Mouse (Mus musculus): ENCODE measurements around the gene Pard6b.
A peak's percentile ranks its signal among the peaks of the same experiment; 100 is the strongest.
"Not testable (repeated sequence)": the region's sequence is repeated elsewhere in the genome, so short reads cannot be mapped to it uniquely, and the experiment has no call there.

Gene Pard6b

GRCm38 (mm10) chr2:168080431-168081246, at the start of gene Pard6b:
Pard6b (plus strand) TSS chr2:168081004.
- peak; percentile 95 to 98 for DNase-seq

- DNase-seq = no peak
These were observed 49.0 kb upstream of the Pard6b start for GRCm38 (mm10) chr2:168031842-168032241.

DNA sequence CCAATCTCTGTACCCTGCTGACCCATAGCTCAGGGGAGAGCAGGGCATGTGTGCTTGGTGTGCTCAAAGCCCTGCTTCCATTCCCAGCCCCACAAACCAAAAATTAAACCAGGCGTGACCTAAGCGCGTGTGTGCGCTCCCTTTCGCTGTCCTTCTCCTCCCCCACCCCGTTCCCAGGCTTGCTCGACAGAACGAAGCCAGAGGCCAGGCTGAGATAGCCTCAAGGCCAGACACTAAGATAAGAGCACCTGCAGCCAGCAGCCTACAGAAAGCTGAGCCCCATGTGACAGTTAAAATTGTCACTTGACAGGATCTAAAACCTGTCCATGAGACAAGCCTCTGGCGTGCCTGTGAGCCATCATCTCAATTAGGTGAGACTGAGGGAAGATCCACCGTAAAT, 46.9 kb upstream of the Pard6b start:
- no peak for DNase-seq

DNA sequence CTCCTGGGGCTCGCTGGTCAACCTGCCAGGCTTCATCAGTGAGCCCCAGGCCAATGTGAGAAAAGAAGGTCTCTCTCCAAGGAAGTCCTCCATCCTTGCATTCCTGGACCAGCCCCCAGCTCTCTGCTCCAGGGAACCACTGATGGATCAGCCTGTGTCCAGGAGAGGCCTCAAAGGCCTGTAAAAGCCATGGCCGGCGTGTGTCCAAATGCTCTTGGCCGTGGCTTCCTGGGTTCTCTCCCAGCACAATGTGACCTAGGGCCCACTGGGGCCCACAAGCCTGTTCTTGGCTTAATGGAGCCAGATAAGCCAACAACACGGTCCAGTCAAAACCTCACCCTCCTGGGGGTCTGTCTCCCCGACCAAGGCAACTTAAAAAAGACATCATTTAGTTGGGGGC, 44.9 kb upstream of the Pard6b start:
- DNase-seq = no peak

GRCm38 (mm10) chr2:168037063-168037462, 43.7 kb upstream of the Pard6b start:
- no peak for DNase-seq

DNA sequence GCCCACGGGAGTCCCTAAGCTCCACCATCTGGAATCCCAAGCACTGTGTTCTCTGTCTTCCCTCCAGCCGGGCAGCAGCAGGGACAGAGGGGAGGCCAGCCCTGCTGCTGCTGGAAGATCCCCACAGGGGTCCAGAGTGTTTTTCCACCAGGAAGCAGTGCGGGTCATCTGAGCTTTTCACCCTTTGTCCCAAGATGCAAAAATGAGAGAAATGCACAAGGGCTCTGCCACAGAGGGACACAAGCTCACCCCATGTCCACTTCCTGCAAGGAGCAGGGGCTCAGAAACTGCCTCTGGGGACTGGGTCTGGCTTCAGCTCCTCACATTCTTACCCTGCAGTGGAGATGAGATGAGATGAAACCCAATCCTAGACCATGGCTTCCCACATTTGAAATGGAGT, 40.1 kb upstream of the Pard6b start:
- no peak for DNase-seq

DNA sequence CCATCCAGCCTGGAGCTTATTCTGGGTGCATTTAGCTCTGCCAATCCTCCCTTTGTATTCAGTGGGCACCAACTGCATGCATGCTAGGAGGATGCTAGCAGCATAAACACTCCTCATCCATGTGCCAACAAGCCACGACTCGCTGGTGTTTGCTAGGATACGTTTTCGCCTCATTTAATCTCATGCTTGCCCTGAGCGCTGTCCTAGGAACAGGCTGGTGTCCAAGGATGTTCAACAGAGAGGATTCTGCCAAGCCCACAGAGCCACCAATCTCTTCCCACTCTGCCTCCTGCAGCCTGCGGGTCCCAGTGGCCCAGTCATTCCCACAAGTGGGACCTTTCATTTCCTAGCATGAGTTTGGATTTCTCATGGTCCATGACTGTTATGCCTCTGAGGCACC, 38.8 kb upstream of the Pard6b start:
- no peak for DNase-seq

- DNase-seq = peak; percentile 63 to 75
These were observed 36.0 kb upstream of the Pard6b start for GRCm38 (mm10) chr2:168044681-168045287.

- DNase-seq = peak in 1 of 2 experiments; percentile 32
These were observed 35.4 kb upstream of the Pard6b start for GRCm38 (mm10) chr2:168045357-168045756.

DNA sequence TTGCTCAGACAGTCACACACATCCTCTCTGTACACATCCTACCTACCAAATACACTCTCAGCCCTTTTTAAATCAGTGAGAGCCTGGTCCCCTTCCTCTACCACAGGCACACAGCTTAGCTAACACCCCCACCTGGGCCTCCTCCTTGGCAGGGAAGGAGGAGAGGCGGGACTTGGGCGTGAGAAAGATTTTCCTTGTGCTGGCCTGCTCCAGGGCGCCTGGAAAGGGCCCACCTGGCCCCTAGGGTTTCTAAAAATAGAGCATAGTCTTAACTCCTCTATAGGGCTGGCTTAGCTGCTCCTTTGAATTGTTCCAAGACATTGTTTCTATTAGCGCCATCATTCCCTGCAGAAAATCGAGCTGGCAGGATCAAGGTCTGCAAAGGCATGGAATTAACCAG, 35.0 kb upstream of the Pard6b start:
- DNase-seq = peak; percentile 64 to 65

DNA sequence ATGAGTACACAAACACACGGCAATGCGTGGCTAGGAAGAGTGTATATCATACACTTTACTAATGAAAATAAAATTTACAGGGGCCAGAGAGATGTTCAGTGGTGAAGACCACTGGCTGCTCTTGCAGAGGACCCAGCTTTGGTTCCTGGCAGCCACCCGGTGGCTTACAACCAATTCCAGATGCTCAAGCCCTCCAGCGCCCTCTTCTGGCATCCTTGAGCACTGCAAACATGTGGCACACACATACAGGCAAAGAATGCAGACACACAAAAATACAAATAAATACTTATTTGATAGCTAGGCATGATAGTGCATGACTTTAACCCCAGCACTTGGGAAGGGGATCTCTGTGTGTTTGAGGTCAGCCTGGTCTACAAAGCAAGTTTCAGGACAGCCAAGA, 34.3 kb upstream of the Pard6b start:
- peak in 1 of 2 experiments; percentile 38 for DNase-seq

DNA sequence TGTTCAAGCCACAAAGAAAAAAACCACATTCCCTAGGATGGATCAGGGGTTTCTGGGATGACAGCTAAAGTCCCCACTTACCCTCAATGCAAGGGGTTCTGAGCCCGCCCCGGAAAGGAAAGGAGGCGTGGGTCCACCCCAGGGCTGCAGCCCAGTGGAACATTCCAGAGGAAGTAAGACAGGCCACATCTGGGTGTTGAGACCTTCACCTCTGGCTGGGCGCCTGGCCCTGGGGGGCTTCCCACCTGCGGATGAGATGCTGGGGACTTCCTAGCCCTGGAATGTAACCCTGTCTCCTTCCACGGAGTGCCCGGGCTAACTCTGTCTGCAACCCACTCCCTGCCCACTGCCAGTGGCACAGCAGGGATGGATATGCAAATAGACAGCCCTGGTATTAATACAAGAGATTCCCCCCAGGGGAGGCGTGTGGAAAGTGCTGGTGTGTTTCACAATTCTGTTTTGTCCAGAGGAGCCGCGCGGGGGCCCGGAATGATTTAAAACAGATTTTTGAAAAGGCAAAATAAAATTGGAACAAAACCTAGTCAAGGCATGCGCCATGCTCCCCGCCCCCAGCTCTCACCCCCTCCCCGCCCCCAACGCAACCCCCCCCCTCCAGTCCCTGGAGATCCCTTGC, 31.7 kb upstream of the Pard6b start:
- DNase-seq = no peak

DNA sequence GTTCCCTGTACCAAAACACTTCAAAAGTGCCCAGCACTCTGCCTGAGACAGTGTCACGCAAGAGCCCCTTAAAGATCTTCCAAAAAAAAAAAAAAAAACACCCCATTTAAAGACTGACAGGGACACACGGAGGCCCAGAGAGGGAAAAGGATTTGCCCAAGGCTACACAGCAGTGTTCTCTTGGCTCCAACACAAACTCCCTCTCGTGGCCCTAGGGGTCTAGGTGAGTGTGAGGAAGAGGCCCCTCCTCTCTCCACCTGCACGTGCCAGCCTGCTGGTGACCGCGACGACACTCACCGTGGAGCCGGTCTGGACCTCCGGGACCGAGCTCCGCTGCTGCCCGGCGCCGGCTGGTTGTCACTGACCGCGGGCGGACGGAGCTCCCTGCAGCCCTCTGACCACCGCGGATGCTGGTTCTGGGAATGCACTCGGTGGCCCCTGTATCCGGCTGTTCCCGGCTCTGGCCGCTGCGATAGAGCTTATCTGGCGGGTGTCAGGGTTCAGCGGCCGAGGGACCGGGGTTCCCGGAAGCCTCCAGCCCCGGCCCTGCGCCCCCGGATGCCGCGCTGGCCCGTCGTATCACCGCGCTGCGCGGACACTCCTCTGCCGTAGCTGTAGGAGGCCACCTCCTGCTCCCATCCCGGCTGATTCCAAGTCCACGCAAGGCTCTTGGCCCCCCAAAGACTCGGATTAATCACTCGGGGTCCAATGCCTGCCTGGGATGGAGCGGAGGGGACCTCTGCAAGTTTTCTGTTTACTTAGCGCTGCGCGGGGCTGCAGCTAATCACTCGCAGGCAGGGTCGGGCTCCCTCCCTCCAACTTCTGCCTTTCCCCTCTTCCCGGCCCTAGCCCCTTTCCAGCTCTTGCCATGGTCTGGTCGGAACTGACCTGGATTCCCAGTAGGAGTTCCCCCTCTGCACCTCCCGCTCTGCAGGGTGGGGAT, 30.5 kb upstream of the Pard6b start:
- peak in 1 of 2 experiments; percentile 49 for DNase-seq

DNA sequence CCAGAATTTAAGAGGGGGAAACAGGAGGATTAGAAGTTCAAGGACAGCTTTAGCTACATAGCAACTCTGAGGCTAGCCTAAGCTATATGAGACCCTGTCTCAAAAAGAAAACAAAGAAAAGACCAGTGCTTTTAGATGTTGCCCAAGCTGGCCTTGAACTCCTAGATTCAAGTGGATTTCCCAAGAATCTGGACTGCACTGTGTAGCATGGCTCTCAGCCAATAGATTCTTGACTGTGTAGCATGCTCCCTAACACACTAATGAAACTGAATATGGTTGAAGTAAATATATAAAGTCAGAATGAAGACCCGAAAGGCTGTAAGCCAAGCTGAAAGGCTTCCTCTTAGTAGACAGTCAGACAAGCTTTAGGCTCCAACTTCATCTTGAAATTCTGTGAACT, 28.6 kb upstream of the Pard6b start:
- DNase-seq = no peak

DNA sequence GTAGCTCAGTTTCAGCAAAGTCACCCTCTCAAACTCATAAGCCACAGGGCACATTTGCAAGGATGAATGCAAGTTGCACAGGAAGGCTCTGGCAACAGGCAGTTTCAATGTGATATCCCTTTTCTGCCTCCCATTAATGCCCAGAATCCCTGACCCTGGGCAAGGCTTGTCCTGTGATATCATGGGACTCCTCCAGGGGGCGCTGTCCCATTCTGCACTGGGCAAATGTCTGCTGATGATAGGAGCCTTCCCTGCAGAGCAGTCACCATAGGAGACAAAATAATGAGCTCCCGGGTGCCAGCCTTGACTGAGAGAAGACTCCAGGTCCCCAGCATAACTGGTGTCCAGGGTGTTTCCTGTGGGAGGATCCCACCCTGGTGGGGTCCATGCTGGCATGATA, 28.1 kb upstream of the Pard6b start:
- DNase-seq = peak; percentile 55 to 77

DNA sequence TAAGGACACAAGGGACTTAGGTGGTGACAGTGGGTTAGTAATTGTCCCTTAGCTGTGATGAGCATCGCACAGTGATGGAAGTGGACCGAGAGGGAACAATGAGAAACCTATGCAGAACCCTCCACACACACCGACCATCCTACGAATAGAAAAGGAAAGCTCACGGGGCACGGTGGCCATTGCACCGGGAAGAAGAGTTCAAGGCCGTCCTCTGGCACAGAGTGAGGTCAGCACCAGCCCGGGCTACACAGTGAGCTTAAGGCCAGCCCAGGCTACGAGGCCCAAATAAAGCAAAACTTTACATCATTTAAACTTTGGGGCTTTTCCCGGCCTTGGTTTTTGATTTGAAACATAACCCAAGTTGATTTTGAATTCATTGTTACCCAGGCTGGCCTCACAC, 26.7 kb upstream of the Pard6b start:
- DNase-seq = no peak

DNA sequence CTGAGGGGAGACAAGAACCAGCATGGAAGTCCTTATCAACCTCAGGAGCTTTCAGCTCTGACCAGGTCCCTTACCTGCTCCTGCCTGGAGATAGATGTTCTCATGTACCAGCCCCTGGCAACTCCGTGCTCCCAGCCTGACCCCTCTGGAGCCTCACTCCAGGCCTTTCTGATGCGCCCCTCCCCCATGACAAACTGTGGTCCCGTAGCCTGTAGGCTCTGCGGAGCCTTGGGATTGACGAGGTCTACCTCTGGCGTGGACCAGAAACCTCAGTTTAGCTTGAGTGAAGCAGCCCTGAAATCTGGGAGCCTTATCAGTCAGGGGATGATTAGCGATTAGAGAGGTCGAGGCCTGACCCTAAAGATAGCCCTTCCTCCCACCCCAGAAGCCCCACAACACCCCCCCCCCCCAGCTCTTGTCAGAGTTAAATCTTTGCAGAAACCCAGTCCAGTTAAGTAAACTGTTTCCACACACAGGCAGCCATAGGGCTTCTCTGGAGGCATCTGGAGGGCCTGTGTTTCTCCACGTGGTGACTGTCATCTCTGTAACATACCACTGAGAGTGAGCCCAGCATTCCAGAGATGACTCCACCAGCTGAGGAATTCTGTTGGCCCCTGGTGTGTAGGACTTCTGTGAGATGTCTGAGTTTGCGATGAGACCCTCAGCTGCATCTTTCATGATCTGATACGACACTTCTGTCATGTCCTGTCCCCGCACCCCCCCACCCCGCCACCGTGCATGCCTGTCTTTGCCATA, 24.7 kb upstream of the Pard6b start:
- DNase-seq = no peak

DNA sequence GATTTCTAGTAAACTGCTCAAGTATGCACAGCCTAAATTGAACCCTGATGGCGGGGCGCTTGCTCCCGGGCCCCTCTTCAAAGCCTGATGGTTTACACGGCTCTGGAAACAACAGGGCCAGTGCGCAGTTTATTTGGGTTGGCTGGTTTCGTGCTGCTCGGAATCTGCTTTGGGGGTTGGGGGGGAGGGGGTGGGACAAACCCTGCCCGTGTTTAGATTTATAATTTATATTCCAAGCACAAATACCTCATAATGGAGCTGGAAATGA, 24.2 kb upstream of the Pard6b start:
- DNase-seq = no peak

DNA sequence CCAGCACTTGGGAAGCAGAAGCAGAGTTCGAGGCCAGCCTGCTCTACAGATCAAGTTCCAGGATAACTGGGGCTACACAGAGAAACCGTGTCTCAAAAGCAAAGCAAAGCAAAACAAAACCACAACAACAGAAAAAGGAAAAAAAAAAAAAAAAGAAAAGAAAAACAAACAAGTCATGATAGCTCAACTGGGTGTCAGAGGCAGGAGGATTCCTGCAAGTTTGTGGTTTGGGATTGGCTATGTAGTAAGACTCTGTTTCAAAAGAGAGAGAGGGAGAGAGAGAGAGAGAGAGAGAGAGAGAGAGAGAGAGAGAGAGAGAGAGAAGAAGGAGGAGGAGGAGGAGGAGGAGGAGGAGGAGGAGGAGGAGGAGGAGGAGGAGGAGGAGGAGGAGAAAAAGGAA, 22.9 kb upstream of the Pard6b start:
- DNase-seq = not testable (repeated sequence)

GRCm38 (mm10) chr2:168058488-168059199, 22.2 kb upstream of the Pard6b start:
- DNase-seq = no peak

- no peak for DNase-seq
These were observed 21.5 kb upstream of the Pard6b start for GRCm38 (mm10) chr2:168059200-168059790.

All from kidney, adult 8-10 months (tissue).